Mouse (Mus musculus) CD4-positive naive resting alpha-beta T cell, adult 76 days (primary cell): Measurements from ENCODE around the gene Usp51. TPM values are rescaled to one million over a fixed set of nuclear protein-coding genes. Genes with fewer than 3 reads are reported as not detected.

Experiments used
- total RNA-seq: library from RNA; stranded (reverse); gene quantifications from one replicate; pipeline ENCODE4 v1.2.4, GENCODE M21; 2023

Usp51 gene
- not detected for total RNA-seq

DNA sequence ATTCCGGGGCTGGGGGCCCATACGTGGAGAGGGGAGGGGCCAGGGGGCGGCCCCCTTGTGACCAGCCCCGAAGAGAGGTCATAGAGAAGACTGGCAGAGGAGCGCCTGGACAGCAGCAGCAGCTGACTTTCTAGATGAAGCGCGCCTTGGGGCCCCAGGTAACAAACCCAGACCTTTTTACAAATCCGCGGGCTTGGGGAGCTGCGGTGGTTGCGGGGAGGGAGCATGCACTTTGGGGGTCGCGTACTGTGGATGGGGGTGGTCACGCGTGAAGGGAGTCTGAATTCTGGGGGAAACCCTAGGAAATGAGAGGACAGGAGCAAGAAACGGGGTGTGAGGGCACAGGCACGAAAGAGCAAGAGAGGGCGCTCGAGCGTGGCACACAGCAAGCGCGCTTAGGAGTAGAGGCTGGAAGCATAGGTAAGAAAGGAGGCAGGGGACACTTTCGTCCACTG, at the start of gene Usp51:
TSS of gene Usp51 (plus strand) at position 83 of the 455 bp plus-strand sequence.

DNA sequence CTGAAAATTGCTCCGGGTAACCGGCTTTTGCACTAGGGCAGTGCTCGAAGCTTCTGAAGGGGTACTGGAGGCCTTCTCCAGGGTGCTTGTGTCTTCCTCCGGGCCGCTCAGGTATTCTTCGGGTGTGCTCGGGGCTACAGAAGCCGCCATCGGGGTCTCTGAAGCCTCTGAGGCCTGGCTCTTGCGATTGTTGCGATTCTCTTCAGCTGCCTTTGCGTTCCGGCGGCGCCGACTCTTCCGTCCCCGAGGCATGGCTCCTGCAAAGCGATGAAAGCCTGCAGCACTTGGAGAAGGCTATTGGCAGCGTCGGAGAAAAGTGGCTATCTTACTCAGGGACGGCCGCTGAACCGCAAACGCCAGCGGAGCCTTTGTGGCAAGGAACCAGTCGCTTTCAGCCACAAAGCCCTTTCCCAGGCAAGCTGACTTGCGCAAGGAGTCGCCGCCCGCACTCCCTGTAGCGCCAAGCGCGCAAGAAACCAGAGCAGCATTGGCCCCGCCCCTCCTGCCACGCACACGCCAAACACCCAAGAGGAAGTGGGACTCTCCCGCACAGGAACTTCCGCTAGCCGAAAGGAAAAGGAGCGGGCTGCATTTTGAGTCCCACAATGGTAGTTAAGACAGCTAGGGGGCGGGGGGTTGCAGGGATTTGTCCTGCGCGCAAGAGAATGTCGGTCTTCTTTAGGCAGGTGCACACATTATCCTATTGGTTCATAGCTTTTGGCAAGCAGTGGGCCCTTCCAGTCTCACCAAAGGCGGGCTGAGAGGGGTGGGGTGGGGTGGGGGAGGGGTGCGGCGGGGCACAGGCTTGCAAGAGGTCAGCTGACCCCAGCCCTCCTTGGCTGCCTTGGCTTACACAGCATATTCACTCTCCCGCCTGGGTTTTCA, 31.1 kb downstream of the Usp51 start, which contains the start of gene Mageh1:
TSS of gene Mageh1 (minus strand) at position 489 of the 885 bp plus-strand sequence.

Other genes with a start within 250 kb of the Usp51 start
- gene Shroom2, start 237.0 kb upstream of the Usp51 start, total RNA-seq, result 0.12 TPM
- not detected for gene Gpr143, start 224.5 kb upstream of the Usp51 start, total RNA-seq
- not detected for gene Mageh1, start 31.1 kb downstream of the Usp51 start, total RNA-seq
- not detected for gene Foxr2, start 112.3 kb downstream of the Usp51 start, total RNA-seq
- gene Rragb, start 133.5 kb downstream of the Usp51 start, total RNA-seq, result 9.5 TPM
- gene Klf8, start 231.0 kb downstream of the Usp51 start, total RNA-seq, result 1.6 TPM